Mouse (Mus musculus): ENCODE results near the gene Ppdpf.

DNA sequence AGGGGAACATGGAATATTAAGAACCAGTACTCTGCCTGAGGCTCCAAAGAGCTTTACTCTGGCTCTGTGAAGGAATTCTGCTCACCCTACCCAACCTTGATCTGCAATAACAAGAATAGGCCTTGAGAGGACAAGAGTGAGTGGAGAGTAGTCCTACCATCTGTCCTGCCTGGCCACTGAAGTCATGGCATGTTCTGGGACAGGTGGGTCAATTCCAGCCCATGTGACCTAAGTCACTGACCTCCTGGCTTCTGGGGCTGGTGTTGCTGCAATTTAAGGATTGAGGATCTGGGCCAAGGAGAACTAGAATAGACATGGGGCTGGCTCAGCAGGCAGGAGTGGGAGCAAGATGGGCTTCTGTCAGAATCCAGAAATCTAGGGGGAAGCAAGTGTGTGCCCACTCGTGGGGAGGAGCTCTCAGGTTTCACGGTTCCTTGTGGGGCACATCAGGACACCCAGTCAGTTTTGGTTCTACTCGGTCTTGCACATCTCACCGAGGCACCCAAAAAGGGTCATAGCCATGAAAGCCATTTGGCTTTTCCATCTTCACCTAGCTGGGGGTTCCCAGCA, 40.0 kb upstream of the Ppdpf start:
- TF ChIP-seq CTCF (IDR thresholded peaks at IDR 0.05; ENCODE audit: control insufficient read depth, insufficient read depth, insufficient replicate concordance, low read depth, low read length): no peak
- no peak for TF ChIP-seq POLR2A (IDR thresholded peaks at IDR 0.05; ENCODE audit: control insufficient read depth, low read depth, low read length)
